Mouse (Mus musculus): Measurements from ENCODE around the gene Wdr24.

- TF ChIP-seq CTCF (IDR thresholded peaks at IDR 0.05; ENCODE audit: insufficient read depth, low read length), result no peak
- TF ChIP-seq POLR2A (IDR thresholded peaks at IDR 0.05; ENCODE audit: borderline replicate concordance, extremely low read depth, low read depth, low read length), result no peak
Observed at GRCm38 (mm10) chr17:25810890-25811289, 12.5 kb upstream of the Wdr24 start.
